ENCODE assay signal across 14 mouse cellular contexts in the genomic region with DNA sequence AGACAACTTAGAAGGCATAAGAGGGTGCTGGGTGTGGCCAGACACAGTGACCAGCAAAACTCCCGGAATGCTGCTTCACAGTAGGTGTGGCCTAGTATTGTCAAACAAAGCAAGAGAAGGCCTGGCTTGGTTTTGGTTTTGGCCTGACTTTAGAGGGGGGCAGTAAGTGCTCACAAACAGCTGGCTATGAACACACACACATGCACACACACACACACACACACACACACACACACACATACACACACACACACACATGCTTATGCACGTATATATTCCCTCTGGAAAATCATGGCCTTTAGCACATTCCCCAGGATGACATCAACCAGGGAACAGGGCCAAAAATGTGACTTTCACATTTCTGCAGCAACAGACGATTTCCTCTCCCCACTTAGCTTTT.
DNase-seq lines count a peak whose midpoint lies in the region; ATAC-seq and TF ChIP-seq lines count a peak whose summit lies in the region.
"Had no signal": no experiment of that assay in that cellular context is flagged by ENCODE, and none has a peak within 500 bp of the region (broad histone marks: within the 10 kb centered on the region; RNA-seq: fewer than 3 reads in every experiment).

No protein-coding gene starts in this region.

- intact Hi-C loops in gastrocnemius, adult 2 months (cut with DNase I) = no loop called here

- H3K4me3 ChIP-seq in gastrocnemius, adult 2 months = no peak overlapping the region
- no peak overlapping the region for H3K4me3 ChIP-seq in lung, embryonic 15.5 days
- H3K4me3 ChIP-seq in lung, adult 2 months (replicated peaks; ENCODE audit: extremely low read depth, low read depth, low read length) = no peak overlapping the region
- H3K4me3 ChIP-seq: forebrain, embryonic 12.5 days; hindbrain, embryonic 12.5 days; left cerebral cortex, adult 2 months; myocyte had no signal

- WGBS in lung, embryonic 15.5 days = 26% methylated on average over 3 of the region's 3 CpGs
- 39% methylated on average over 3 of the region's 3 CpGs for WGBS in lung, adult 2 months

- H3K27ac ChIP-seq in gastrocnemius, adult 2 months = no peak overlapping the region
- no peak overlapping the region for H3K27ac ChIP-seq in lung, embryonic 15.5 days
- H3K27ac ChIP-seq: forebrain, embryonic 12.5 days; hindbrain, embryonic 12.5 days; left cerebral cortex, adult 2 months had no signal

- 0 out of 2 replicates have a peak, but pooled peaks cover 2% of the 10 kb centered on the region for H3K27me3 ChIP-seq in lung, embryonic 15.5 days

- TF ChIP-seq POLR2A in lung, adult 2 months (IDR thresholded peaks at IDR 0.05; ENCODE audit: borderline replicate concordance, extremely low read depth, low read depth, low read length) = no peak

- no peak for TF ChIP-seq CTCF in gastrocnemius, adult 2 months (IDR thresholded peaks at IDR 0.05)
- TF ChIP-seq CTCF in lung, adult 2 months (IDR thresholded peaks at IDR 0.05; ENCODE audit: insufficient read depth, low read length) = no peak

- ATAC-seq in lung, embryonic 15.5 days (ENCODE audit: borderline replicate concordance, extremely low read depth, low FRiP score, low TSS enrichment) = peak; percentile 82; the same call in 1 of the 2 replicates
- no peak for ATAC-seq in activated CD4-positive, CD25-positive, alpha-beta regulatory T cell, adult 4 months
- ATAC-seq: liver, postnatal 0 days had no signal

- H3K9me3 ChIP-seq in lung, embryonic 15.5 days = no peaks in the 10 kb centered on the region
- H3K9me3 ChIP-seq: forebrain, embryonic 12.5 days; hindbrain, embryonic 12.5 days had no signal

- no peaks in the 10 kb centered on the region for H3K36me3 ChIP-seq in lung, embryonic 15.5 days
- H3K36me3 ChIP-seq: forebrain, embryonic 12.5 days; hindbrain, embryonic 12.5 days had no signal

- H3K4me2 ChIP-seq in lung, embryonic 15.5 days = no peak overlapping the region
- H3K4me2 ChIP-seq: forebrain, embryonic 12.5 days; hindbrain, embryonic 12.5 days had no signal

- DNase-seq in gastrocnemius, adult 2 months = peak; percentile 16
- DNase-seq in gastrocnemius, postnatal 25 days = no peak
- no peak for DNase-seq in lung, adult 2 months
- peak; percentile 69 for DNase-seq in heart, postnatal 4 days
- no peak for DNase-seq in cerebellum, postnatal 25 days
- DNase-seq in frontal cortex, postnatal 10 days (ENCODE audit: low spot score in 2 of 2) = no peak
- DNase-seq: liver, postnatal 0 days; thymus, adult 2 months had no signal

- no peaks in the 10 kb centered on the region for H3K4me1 ChIP-seq in lung, embryonic 15.5 days
- no peaks in the 10 kb centered on the region for H3K4me1 ChIP-seq in lung, adult 2 months (ENCODE audit: control insufficient read depth, insufficient read depth, low read length)
- H3K4me1 ChIP-seq: forebrain, embryonic 12.5 days; hindbrain, embryonic 12.5 days had no signal

- no peak overlapping the region for H3K9ac ChIP-seq in lung, embryonic 15.5 days
- H3K9ac ChIP-seq: forebrain, embryonic 12.5 days; hindbrain, embryonic 12.5 days; liver, postnatal 0 days had no signal

Comparison
In these comparisons a context has a peak if more than half of its experiments do, and no peak if none do; other contexts are left out.
1. DNase-seq: peak in gastrocnemius, adult 2 months (single experiment) and heart, postnatal 4 days (single experiment); none in gastrocnemius, postnatal 25 days (single experiment), lung, adult 2 months (single experiment), cerebellum, postnatal 25 days (0 of 2) and frontal cortex, postnatal 10 days (0 of 2).